Mouse (Mus musculus): Measurements from ENCODE around the gene Gm10447. TPM values are rescaled to one million over a fixed set of nuclear protein-coding genes. Genes with fewer than 3 reads are reported as not detected.

The Gm10447 gene
- polyA plus RNA-seq, 1 experiment from 2014 or later, result not detected

GRCm38 (mm10) chr11:53493243-53493955 is 36.5 kb upstream of the Gm10447 start:
- no peak overlapping the region for H3K4me3 ChIP-seq (replicated peaks; ENCODE audit: low read length)
- H3K4me2 ChIP-seq (ENCODE audit: low read length), result no peak overlapping the region
- 23% methylated on average over 3 of the region's 3 CpGs for WGBS
- H3K27me3 ChIP-seq (replicated peaks; ENCODE audit: control insufficient read depth, insufficient read depth, low read length), result no peaks in the 10 kb centered on the region
- H3K9me3 ChIP-seq (ENCODE audit: control insufficient read depth, low read length), result no peaks in the 10 kb centered on the region
- H3K9ac ChIP-seq (replicated peaks; ENCODE audit: low read depth, low read length), result no peak overlapping the region
- no peak for ATAC-seq
- H3K27ac ChIP-seq (ENCODE audit: low read length), result no peak overlapping the region
- no peaks in the 10 kb centered on the region for H3K36me3 ChIP-seq (ENCODE audit: control insufficient read depth, insufficient read depth)
- peaks cover 11% of the 10 kb centered on the region; the same call in 1 of the 2 replicates for H3K4me1 ChIP-seq (replicated peaks; ENCODE audit: control insufficient read depth, insufficient read depth, low read length)

- Histone ChIP-seq H3K4me3 (replicated peaks; ENCODE audit: low read length) (no peak overlapping the region), H3K4me1 (replicated peaks; ENCODE audit: control insufficient read depth, insufficient read depth, low read length) (peaks cover 9% of the 10 kb centered on the region; the same call in 1 of the 2 replicates), H3K9ac (replicated peaks; ENCODE audit: low read depth, low read length) (no peak overlapping the region), H3K27me3 (replicated peaks; ENCODE audit: control insufficient read depth, insufficient read depth, low read length) (no peaks in the 10 kb centered on the region), H3K4me2 (ENCODE audit: low read length) (no peak overlapping the region), H3K9me3 (ENCODE audit: control insufficient read depth, low read length) (no peaks in the 10 kb centered on the region), H3K27ac (ENCODE audit: low read length) (no peak overlapping the region), H3K36me3 (ENCODE audit: control insufficient read depth, insufficient read depth) (no peaks in the 10 kb centered on the region)
- WGBS, result 2% methylated on average over 8 of the region's 8 CpGs
- peak; percentile 45; the same call in 1 of the 2 replicates for ATAC-seq
Observed at GRCm38 (mm10) chr11:53491954-53492401, 35.1 kb upstream of the Gm10447 start.

- no peak overlapping the region for H3K9ac ChIP-seq (replicated peaks; ENCODE audit: low read depth, low read length)
- no peak for ATAC-seq
- H3K36me3 ChIP-seq (ENCODE audit: control insufficient read depth, insufficient read depth), result no peaks in the 10 kb centered on the region
- peaks cover 4% of the 10 kb centered on the region; the same call in 1 of the 2 replicates for H3K4me1 ChIP-seq (replicated peaks; ENCODE audit: control insufficient read depth, insufficient read depth, low read length)
- H3K9me3 ChIP-seq (ENCODE audit: control insufficient read depth, low read length), result no peaks in the 10 kb centered on the region
- no peak overlapping the region for H3K27ac ChIP-seq (ENCODE audit: low read length)
- H3K4me2 ChIP-seq (ENCODE audit: low read length), result no peak overlapping the region
- H3K27me3 ChIP-seq (replicated peaks; ENCODE audit: control insufficient read depth, insufficient read depth, low read length), result no peaks in the 10 kb centered on the region; the same call in 1 of the 2 replicates
- H3K4me3 ChIP-seq (replicated peaks; ENCODE audit: low read length), result no peak overlapping the region
- WGBS, result 61% methylated on average over 9 of the region's 9 CpGs
Observed at GRCm38 (mm10) chr11:53489421-53489820, 32.5 kb upstream of the Gm10447 start.

GRCm38 (mm10) chr11:53489007-53489406 is 32.1 kb upstream of the Gm10447 start:
- Histone ChIP-seq H3K9ac (replicated peaks; ENCODE audit: low read depth, low read length) (no peak overlapping the region), H3K4me1 (replicated peaks; ENCODE audit: control insufficient read depth, insufficient read depth, low read length) (peaks cover 4% of the 10 kb centered on the region; the same call in 1 of the 2 replicates), H3K36me3 (ENCODE audit: control insufficient read depth, insufficient read depth) (no peaks in the 10 kb centered on the region), H3K9me3 (ENCODE audit: control insufficient read depth, low read length) (no peaks in the 10 kb centered on the region), H3K27ac (ENCODE audit: low read length) (no peak overlapping the region), H3K4me3 (replicated peaks; ENCODE audit: low read length) (no peak overlapping the region), H3K27me3 (replicated peaks; ENCODE audit: control insufficient read depth, insufficient read depth, low read length) (no peaks in the 10 kb centered on the region; the same call in 1 of the 2 replicates), H3K4me2 (ENCODE audit: low read length) (no peak overlapping the region)
- ATAC-seq, result no peak
- 93% methylated on average over 5 of the region's 5 CpGs for WGBS

- Histone ChIP-seq H3K4me3 (replicated peaks; ENCODE audit: low read length) (peak overlapping the region; percentile 15; the same call in 1 of the 2 replicates), H3K27ac (ENCODE audit: low read length) (no peak overlapping the region), H3K9ac (replicated peaks; ENCODE audit: low read depth, low read length) (peak overlapping the region; percentile 26; the same call in 1 of the 2 replicates), H3K4me1 (replicated peaks; ENCODE audit: control insufficient read depth, insufficient read depth, low read length) (peaks cover 4% of the 10 kb centered on the region; the same call in 1 of the 2 replicates), H3K27me3 (replicated peaks; ENCODE audit: control insufficient read depth, insufficient read depth, low read length) (no peaks in the 10 kb centered on the region; the same call in 1 of the 2 replicates), H3K36me3 (ENCODE audit: control insufficient read depth, insufficient read depth) (no peaks in the 10 kb centered on the region), H3K4me2 (ENCODE audit: low read length) (peak overlapping the region; percentile 44), H3K9me3 (ENCODE audit: control insufficient read depth, low read length) (no peaks in the 10 kb centered on the region)
- ATAC-seq, result no peak
- WGBS, result 17% methylated on average over 27 of the region's 27 CpGs
Observed at GRCm38 (mm10) chr11:53486822-53487594, 30.1 kb upstream of the Gm10447 start.

GRCm38 (mm10) chr11:53486351-53486750 is 29.4 kb upstream of the Gm10447 start:
- 78% methylated on average over 3 of the region's 3 CpGs for whole genome bisulfite sequencing
- H3K27me3 ChIP-seq (replicated peaks; ENCODE audit: control insufficient read depth, insufficient read depth, low read length), result peaks cover 2% of the 10 kb centered on the region; the same call in 1 of the 2 replicates

GRCm38 (mm10) chr11:53485719-53486118 is 28.8 kb upstream of the Gm10447 start:
- H3K4me2 ChIP-seq (ENCODE audit: low read length), result no peak overlapping the region
- no peaks in the 10 kb centered on the region for H3K36me3 ChIP-seq (ENCODE audit: control insufficient read depth, insufficient read depth)
- 49% methylated on average over 3 of the region's 3 CpGs for WGBS
- H3K9me3 ChIP-seq (ENCODE audit: control insufficient read depth, low read length), result no peaks in the 10 kb centered on the region
- no peak for ATAC-seq
- H3K4me1 ChIP-seq (replicated peaks; ENCODE audit: control insufficient read depth, insufficient read depth, low read length), result no peaks in the 10 kb centered on the region; the same call in 1 of the 2 replicates
- H3K27me3 ChIP-seq (replicated peaks; ENCODE audit: control insufficient read depth, insufficient read depth, low read length), result peaks cover 4% of the 10 kb centered on the region
- H3K9ac ChIP-seq (replicated peaks; ENCODE audit: low read depth, low read length), result no peak overlapping the region
- H3K27ac ChIP-seq (ENCODE audit: low read length), result no peak overlapping the region
- no peak overlapping the region for H3K4me3 ChIP-seq (replicated peaks; ENCODE audit: low read length)

More at GRCm38 (mm10) chr11:53486351-53486750, 29.4 kb upstream of the Gm10447 start:
- H3K9ac ChIP-seq (replicated peaks; ENCODE audit: low read depth, low read length), result no peak overlapping the region
- ATAC-seq, result no peak
- no peak overlapping the region for H3K4me2 ChIP-seq (ENCODE audit: low read length)
- no peaks in the 10 kb centered on the region for H3K9me3 ChIP-seq (ENCODE audit: control insufficient read depth, low read length)
- no peaks in the 10 kb centered on the region for H3K36me3 ChIP-seq (ENCODE audit: control insufficient read depth, insufficient read depth)
- no peaks in the 10 kb centered on the region; the same call in 1 of the 2 replicates for H3K4me1 ChIP-seq (replicated peaks; ENCODE audit: control insufficient read depth, insufficient read depth, low read length)
- no peak overlapping the region for H3K4me3 ChIP-seq (replicated peaks; ENCODE audit: low read length)
- no peak overlapping the region for H3K27ac ChIP-seq (ENCODE audit: low read length)

- H3K9me3 ChIP-seq (ENCODE audit: control insufficient read depth, low read length), result peaks cover 5% of the 10 kb centered on the region; the same call in 1 of the 2 replicates
Observed at GRCm38 (mm10) chr11:53483159-53483891, 26.4 kb upstream of the Gm10447 start.

More at GRCm38 (mm10) chr11:53483159-53483891, 26.4 kb upstream of the Gm10447 start:
- H3K27ac ChIP-seq (ENCODE audit: low read length), result no peak overlapping the region
- H3K4me1 ChIP-seq (replicated peaks; ENCODE audit: control insufficient read depth, insufficient read depth, low read length), result peaks cover 18% of the 10 kb centered on the region
- H3K9ac ChIP-seq (replicated peaks; ENCODE audit: low read depth, low read length), result no peak overlapping the region
- ATAC-seq, result no peak
- H3K36me3 ChIP-seq (ENCODE audit: control insufficient read depth, insufficient read depth), result no peaks in the 10 kb centered on the region
- H3K4me3 ChIP-seq (replicated peaks; ENCODE audit: low read length), result no peak overlapping the region
- H3K27me3 ChIP-seq (replicated peaks; ENCODE audit: control insufficient read depth, insufficient read depth, low read length), result peaks cover 27% of the 10 kb centered on the region
- no peak overlapping the region for H3K4me2 ChIP-seq (ENCODE audit: low read length)
- WGBS, result 77% methylated on average over 9 of the region's 9 CpGs
